Mouse (Mus musculus): ENCODE results near the gene Pip5k1b. TPM values are rescaled to one million over a fixed set of nuclear protein-coding genes. Genes with fewer than 3 reads are reported as not detected.

The Pip5k1b gene
- polyA plus RNA-seq, 1 experiment, result 36.3 TPM

DNA sequence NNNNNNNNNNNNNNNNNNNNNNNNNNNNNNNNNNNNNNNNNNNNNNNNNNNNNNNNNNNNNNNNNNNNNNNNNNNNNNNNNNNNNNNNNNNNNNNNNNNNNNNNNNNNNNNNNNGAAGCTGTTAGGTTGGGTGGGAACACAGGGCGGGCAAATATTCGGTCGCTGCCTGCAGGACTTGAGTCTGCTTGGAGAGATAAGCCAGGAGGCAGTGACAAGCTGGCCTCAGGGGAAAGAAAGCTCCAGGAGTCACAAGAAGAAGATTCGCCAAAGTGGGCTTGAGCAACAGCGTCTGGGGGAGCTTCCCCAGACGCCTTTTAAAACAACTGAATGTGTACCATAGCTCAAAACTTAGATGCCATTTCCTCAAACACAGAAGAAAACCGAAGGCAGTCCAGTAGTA lies 20.9 kb downstream of the Pip5k1b start:
- Histone ChIP-seq H3K27me3 (ENCODE audit: control insufficient read depth, insufficient read depth, low read length) (no peaks in the 10 kb centered on the region), H3K27ac (ENCODE audit: insufficient read depth, low read length) (peak overlapping the region; percentile 86), H3K4me1 (ENCODE audit: control insufficient read depth, insufficient read depth, low read length) (peaks cover 23% of the 10 kb centered on the region; the same call in 1 of the 2 replicates), H3K4me3 (replicated peaks; ENCODE audit: insufficient read depth, low read depth, low read length) (no peak overlapping the region)
- no peak for TF ChIP-seq POLR2A (IDR thresholded peaks at IDR 0.05; ENCODE audit: borderline replicate concordance, insufficient read depth, low read length)
- no peak for TF ChIP-seq CTCF (IDR thresholded peaks at IDR 0.05; ENCODE audit: borderline replicate concordance, insufficient read depth, low read depth, low read length)
- 51% methylated on average over 7 of the region's 7 CpGs for WGBS
- DNase-seq, result no peak

- no peak overlapping the region for H3K27ac ChIP-seq (ENCODE audit: insufficient read depth, low read length)
- 93% methylated on average over 4 of the region's 4 CpGs for WGBS
These were observed 26.6 kb downstream of the Pip5k1b start for GRCm38 (mm10) chr19:24528910-24529561.

GRCm38 (mm10) chr19:24528129-24528730 lies 27.4 kb downstream of the Pip5k1b start:
- H3K27ac ChIP-seq (ENCODE audit: insufficient read depth, low read length), result no peak overlapping the region
- DNase-seq, result no peak
- peaks cover 23% of the 10 kb centered on the region for H3K4me1 ChIP-seq (ENCODE audit: control insufficient read depth, insufficient read depth, low read length)
- TF ChIP-seq POLR2A (IDR thresholded peaks at IDR 0.05; ENCODE audit: borderline replicate concordance, insufficient read depth, low read length) (no peak), CTCF (IDR thresholded peaks at IDR 0.05; ENCODE audit: borderline replicate concordance, insufficient read depth, low read depth, low read length) (no peak)
- no peaks in the 10 kb centered on the region for H3K27me3 ChIP-seq (ENCODE audit: control insufficient read depth, insufficient read depth, low read length)
- WGBS, result 97% methylated on average over 4 of the region's 4 CpGs
- H3K4me3 ChIP-seq (replicated peaks; ENCODE audit: insufficient read depth, low read depth, low read length), result no peak overlapping the region

More at GRCm38 (mm10) chr19:24528910-24529561, 26.6 kb downstream of the Pip5k1b start:
- TF ChIP-seq POLR2A (IDR thresholded peaks at IDR 0.05; ENCODE audit: borderline replicate concordance, insufficient read depth, low read length), result no peak
- TF ChIP-seq CTCF (IDR thresholded peaks at IDR 0.05; ENCODE audit: borderline replicate concordance, insufficient read depth, low read depth, low read length), result no peak
- no peak overlapping the region for H3K4me3 ChIP-seq (replicated peaks; ENCODE audit: insufficient read depth, low read depth, low read length)
- H3K4me1 ChIP-seq (ENCODE audit: control insufficient read depth, insufficient read depth, low read length), result peaks cover 18% of the 10 kb centered on the region
- H3K27me3 ChIP-seq (ENCODE audit: control insufficient read depth, insufficient read depth, low read length), result no peaks in the 10 kb centered on the region
- no peak for DNase-seq

GRCm38 (mm10) chr19:24527613-24527948 lies 28.1 kb downstream of the Pip5k1b start:
- no peak overlapping the region for H3K4me3 ChIP-seq (replicated peaks; ENCODE audit: insufficient read depth, low read depth, low read length)
- 89% methylated on average over 5 of the region's 5 CpGs for WGBS
- no peaks in the 10 kb centered on the region for H3K27me3 ChIP-seq (ENCODE audit: control insufficient read depth, insufficient read depth, low read length)
- H3K27ac ChIP-seq (ENCODE audit: insufficient read depth, low read length), result no peak overlapping the region
- TF ChIP-seq POLR2A (IDR thresholded peaks at IDR 0.05; ENCODE audit: borderline replicate concordance, insufficient read depth, low read length) (no peak), CTCF (IDR thresholded peaks at IDR 0.05; ENCODE audit: borderline replicate concordance, insufficient read depth, low read depth, low read length) (no peak)
- no peak for DNase-seq
- peaks cover 26% of the 10 kb centered on the region for H3K4me1 ChIP-seq (ENCODE audit: control insufficient read depth, insufficient read depth, low read length)

DNA sequence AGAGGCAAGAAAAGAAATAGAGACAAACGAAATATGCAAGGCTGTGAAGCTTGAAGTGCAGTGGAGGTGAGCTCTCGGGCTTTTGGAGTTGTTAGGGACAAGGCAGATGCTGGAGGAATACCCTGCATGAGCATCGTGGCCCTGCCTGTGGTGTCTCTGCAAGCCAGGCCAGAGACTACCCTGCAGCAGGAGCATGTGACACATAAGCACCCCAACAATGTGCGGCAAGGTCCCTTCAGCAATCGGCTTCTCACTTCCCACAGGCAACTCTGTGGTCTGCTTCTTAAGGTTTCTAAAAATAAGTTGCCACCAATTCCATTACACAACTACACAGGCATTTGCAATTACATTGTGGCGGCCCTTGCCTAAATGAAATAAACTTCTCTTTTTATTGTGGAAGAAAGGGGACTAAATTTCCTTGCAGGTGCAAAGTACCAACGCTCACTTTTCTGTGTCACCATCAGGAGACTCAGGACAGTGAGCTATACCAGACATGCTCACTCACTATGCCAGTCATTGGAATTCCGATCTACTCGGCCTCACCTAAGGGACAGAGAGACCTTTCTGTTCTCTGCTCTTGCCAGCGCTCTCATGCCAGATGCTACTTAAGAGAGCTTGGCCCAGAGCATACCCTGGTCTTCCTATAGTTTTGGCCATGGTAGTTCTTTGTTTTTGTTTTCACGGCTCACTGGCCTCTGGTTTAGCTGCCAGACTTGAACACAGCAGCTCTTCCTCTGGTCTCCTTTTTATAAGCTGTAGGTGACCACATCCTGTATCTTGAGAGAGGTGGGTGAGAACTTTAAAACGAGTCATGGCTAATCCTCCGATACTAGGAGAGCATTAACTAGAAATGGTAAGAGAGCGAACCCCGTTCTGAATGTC lies 28.7 kb downstream of the Pip5k1b start:
- Histone ChIP-seq H3K27me3 (ENCODE audit: control insufficient read depth, insufficient read depth, low read length) (no peaks in the 10 kb centered on the region), H3K27ac (ENCODE audit: insufficient read depth, low read length) (peak overlapping the region; percentile 30), H3K4me1 (ENCODE audit: control insufficient read depth, insufficient read depth, low read length) (peaks cover 27% of the 10 kb centered on the region), H3K4me3 (replicated peaks; ENCODE audit: insufficient read depth, low read depth, low read length) (no peak overlapping the region)
- DNase-seq, result peak; percentile 38 to 48
- 40% methylated on average over 15 of the region's 15 CpGs for WGBS
- TF ChIP-seq CTCF (IDR thresholded peaks at IDR 0.05; ENCODE audit: borderline replicate concordance, insufficient read depth, low read depth, low read length) (no peak), POLR2A (IDR thresholded peaks at IDR 0.05; ENCODE audit: borderline replicate concordance, insufficient read depth, low read length) (no peak)

DNA sequence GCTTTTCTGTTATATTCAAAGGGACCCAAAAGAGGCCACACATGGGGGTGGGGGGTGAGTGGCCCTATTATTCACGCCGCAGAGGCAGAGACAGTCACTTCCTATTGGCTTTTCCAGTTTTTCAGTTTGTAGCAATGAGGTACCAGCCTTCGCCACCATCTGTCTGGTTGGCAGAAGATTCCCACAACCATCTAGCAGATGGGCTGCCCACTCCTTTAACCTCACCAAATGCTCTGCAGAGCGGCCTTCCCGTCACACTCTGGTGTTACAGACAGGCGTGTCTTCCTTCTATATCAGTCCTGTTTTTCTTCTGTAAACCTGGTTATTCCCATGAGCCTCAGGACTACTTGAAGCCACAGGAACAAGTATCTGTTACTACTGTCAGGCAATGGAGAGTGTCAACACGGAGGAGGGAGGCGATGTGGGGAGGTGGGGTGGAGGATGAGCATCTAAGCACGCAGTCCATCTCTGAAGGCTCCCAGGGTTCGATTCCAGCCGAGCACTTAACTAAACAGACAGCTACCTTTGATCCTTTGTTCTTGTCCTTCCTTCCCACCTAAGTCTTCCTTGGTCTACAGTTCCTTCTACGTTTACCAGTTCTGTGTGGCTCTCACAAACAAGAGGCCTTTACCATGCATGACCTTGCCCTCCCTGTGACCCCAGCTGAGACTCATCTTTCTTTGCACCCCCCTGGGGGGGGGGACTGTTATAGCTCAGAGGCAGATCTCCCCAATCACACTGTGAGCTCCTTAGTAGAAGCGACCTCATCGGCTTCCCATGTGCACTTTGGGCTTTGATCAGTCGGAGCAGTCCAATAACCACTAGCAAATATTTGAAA lies 32.0 kb downstream of the Pip5k1b start:
- Histone ChIP-seq H3K27me3 (ENCODE audit: control insufficient read depth, insufficient read depth, low read length) (no peaks in the 10 kb centered on the region), H3K4me1 (ENCODE audit: control insufficient read depth, insufficient read depth, low read length) (peaks cover 33% of the 10 kb centered on the region), H3K27ac (ENCODE audit: insufficient read depth, low read length) (peak overlapping the region; percentile 94), H3K4me3 (replicated peaks; ENCODE audit: insufficient read depth, low read depth, low read length) (no peak overlapping the region)
- DNase-seq, result peak; percentile 92 to 97
- TF ChIP-seq CTCF (IDR thresholded peaks at IDR 0.05; ENCODE audit: borderline replicate concordance, insufficient read depth, low read depth, low read length) (no peak), POLR2A (IDR thresholded peaks at IDR 0.05; ENCODE audit: borderline replicate concordance, insufficient read depth, low read length) (peak; percentile 33; the same call in 1 of the 2 replicates)
- 31% methylated on average over 15 of the region's 15 CpGs for WGBS

DNA sequence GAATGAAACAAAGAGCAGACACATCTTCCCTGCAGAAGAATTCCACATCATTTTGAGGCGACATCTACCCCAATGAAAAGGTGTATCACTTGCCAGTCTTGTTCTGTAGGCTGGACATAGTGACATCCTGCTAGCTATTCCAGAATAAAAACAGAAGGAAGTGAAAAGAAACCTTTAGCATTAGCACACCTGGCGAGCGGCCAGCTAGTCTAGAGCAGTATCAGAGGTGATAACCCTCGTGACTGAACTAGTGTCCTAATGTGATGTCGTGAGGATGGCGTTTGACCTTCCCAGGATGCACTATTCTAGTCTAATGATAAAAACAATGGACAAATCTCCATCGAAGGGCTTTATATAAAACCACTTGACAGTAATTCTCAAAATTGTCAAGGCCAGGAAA lies 33.7 kb downstream of the Pip5k1b start:
- peak in 1 of 2 experiments; percentile 33 for DNase-seq

More for the DNA sequence above, 33.7 kb downstream of the Pip5k1b start:
- no peaks in the 10 kb centered on the region for H3K27me3 ChIP-seq (ENCODE audit: control insufficient read depth, insufficient read depth, low read length)
- TF ChIP-seq POLR2A (IDR thresholded peaks at IDR 0.05; ENCODE audit: borderline replicate concordance, insufficient read depth, low read length) (no peak), CTCF (IDR thresholded peaks at IDR 0.05; ENCODE audit: borderline replicate concordance, insufficient read depth, low read depth, low read length) (no peak)
- no peak overlapping the region for H3K4me3 ChIP-seq (replicated peaks; ENCODE audit: insufficient read depth, low read depth, low read length)
- H3K27ac ChIP-seq (ENCODE audit: insufficient read depth, low read length), result no peak overlapping the region
- WGBS, result 79% methylated on average over 7 of the region's 7 CpGs
- peaks cover 28% of the 10 kb centered on the region for H3K4me1 ChIP-seq (ENCODE audit: control insufficient read depth, insufficient read depth, low read length)

All from cerebellum, adult 2 months (tissue).